Mouse (Mus musculus) E14TG2a.4 (cell line): ENCODE results near the gene Ankrd28.

ENCODE experiments used
- CTCF ChIP-seq: conservative IDR thresholded peaks from 2 replicates; pipeline ENCODE4 v1.5.1; 2014; ENCODE audit warnings: low read length
- NANOG ChIP-seq: IDR thresholded peaks from 2 replicates; pipeline ENCODE4 v1.6.1; 2014; ENCODE audit warnings: borderline replicate concordance, low read length, mixed read lengths

- no peak for TF ChIP-seq CTCF
- TF ChIP-seq NANOG: no peak
Measured at GRCm38 (mm10) chr14:31666931-31667705, 163.3 kb downstream of the Ankrd28 start.
